Mouse (Mus musculus) frontal cortex, postnatal 10 days (tissue): ENCODE measurements around the gene Heatr9.
A peak's percentile ranks its signal among the peaks of the same experiment; 100 is the strongest.

Source experiments
- DNase-seq, 2 experiments: peaks; one replicate each; pipeline ENCODE4 v3.0.0; 2022; ENCODE audit warnings: low spot score in 2 of 2, mixed read lengths in 1 of 2

Gene Heatr9

GRCm38 (mm10) chr11:83533192-83533591 is 11.2 kb upstream of the Heatr9 start:
- DNase-seq = no peak

GRCm38 (mm10) chr11:83530360-83530759 is 8.4 kb upstream of the Heatr9 start, which contains the start of gene Ccl5:
Ccl5 (minus strand) TSS chr11:83530518.
- no peak for DNase-seq

GRCm38 (mm10) chr11:83529024-83529423 is 7.0 kb upstream of the Heatr9 start:
- DNase-seq = no peak

GRCm38 (mm10) chr11:83518371-83518770 is 3.6 kb downstream of the Heatr9 start:
- no peak for DNase-seq

- DNase-seq = no peak
Observed at GRCm38 (mm10) chr11:83517153-83517552, 4.8 kb downstream of the Heatr9 start.

GRCm38 (mm10) chr11:83509521-83509920 is 12.5 kb downstream of the Heatr9 start:
- no peak for DNase-seq

GRCm38 (mm10) chr11:83504308-83504707 is 17.7 kb downstream of the Heatr9 start:
- DNase-seq = no peak

GRCm38 (mm10) chr11:83495571-83495970 is 26.4 kb downstream of the Heatr9 start:
- DNase-seq = no peak

GRCm38 (mm10) chr11:83491488-83491887 is 30.5 kb downstream of the Heatr9 start:
- no peak for DNase-seq

GRCm38 (mm10) chr11:83473235-83474016 is 48.5 kb downstream of the Heatr9 start:
- peak in 1 of 2 experiments; percentile 33 for DNase-seq

GRCm38 (mm10) chr11:83472324-83473234 is 49.4 kb downstream of the Heatr9 start, which contains the start of gene Taf15:
Taf15 (plus strand) TSS chr11:83473086.
- DNase-seq = peak; percentile 95 to 99

GRCm38 (mm10) chr11:83471766-83472165 is 50.2 kb downstream of the Heatr9 start:
- no peak for DNase-seq

- no peak for DNase-seq
Observed at GRCm38 (mm10) chr11:83468765-83469164, 53.2 kb downstream of the Heatr9 start.

- peak; percentile 46 to 57 for DNase-seq
Observed at GRCm38 (mm10) chr11:83467120-83467652, 54.8 kb downstream of the Heatr9 start.

- peak in 1 of 2 experiments; percentile 13 for DNase-seq
Observed at GRCm38 (mm10) chr11:83465976-83466375, 56.0 kb downstream of the Heatr9 start.

GRCm38 (mm10) chr11:83462711-83463244 is 59.2 kb downstream of the Heatr9 start, which contains the start of gene Mmp28:
Mmp28 (minus strand) TSS chr11:83463071.
- no peak for DNase-seq
